Mouse (Mus musculus) cerebellum, postnatal 4 days (tissue): ENCODE results near the gene Trim25.

Experiments used
- DNase-seq, 2 experiments: peaks; one replicate each; pipeline ENCODE4 v3.0.0; 2022; ENCODE audit warnings: low spot score in 2 of 2, mixed read lengths in 1 of 2

Trim25 gene

DNA sequence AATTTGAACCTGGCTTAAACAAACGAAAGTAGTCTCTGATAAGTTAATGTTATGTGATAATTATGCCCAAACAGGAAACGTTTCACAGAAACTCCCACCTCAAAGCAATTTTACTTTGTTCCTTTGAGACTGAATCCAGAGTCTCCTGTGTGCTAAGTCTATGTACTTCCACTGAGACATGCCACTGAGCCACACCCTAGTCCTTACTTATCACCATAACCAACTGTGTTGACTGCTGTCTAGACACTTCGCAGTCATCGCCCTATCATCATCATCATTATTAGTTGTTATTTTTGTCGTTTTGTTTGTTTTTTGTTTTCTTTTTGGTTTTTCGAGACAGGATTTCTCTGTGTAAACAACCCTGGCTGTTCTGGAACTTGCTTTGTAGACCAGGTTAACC lies 65.1 kb downstream of the Trim25 start:
- DNase-seq, result no peak

DNA sequence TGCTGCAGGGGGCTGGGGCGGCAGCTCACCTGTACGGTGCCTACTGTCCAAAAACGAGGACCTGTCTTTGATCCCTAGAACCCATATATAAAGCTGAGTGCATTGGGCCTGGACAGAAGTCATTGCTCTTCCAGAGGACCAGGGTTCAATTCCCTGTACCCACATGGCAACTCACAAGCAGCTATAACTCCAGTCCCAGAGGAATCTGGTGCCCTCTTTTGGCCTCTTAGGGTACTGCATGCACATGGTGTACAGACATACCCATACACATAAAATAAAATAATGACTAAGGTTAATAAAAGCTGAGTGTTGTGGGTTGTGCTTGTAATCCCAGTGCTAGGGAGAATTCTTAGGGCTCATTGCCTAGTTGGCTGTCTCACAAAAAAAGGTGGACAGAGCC lies 66.1 kb downstream of the Trim25 start:
- DNase-seq, result no peak

DNA sequence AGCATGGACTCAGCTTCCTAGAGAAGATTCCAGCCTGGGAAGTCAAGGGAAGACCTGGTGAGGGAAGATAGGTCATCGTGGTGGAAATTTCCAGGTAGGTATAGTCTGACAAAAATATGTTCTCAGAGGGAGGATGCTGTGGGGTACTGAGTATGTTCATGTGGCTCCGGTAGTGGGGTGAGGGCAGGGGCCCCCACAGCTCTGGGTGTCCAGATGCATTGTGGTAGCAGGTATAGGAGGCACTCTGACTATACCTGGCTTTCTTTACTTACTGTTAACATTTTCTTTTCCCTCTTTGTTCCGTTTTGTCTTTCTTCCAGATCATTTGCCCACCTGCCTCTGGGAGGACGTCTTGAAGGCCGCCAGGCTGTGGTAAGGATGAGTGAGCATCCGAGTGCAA lies 67.0 kb downstream of the Trim25 start:
- DNase-seq, result no peak

DNA sequence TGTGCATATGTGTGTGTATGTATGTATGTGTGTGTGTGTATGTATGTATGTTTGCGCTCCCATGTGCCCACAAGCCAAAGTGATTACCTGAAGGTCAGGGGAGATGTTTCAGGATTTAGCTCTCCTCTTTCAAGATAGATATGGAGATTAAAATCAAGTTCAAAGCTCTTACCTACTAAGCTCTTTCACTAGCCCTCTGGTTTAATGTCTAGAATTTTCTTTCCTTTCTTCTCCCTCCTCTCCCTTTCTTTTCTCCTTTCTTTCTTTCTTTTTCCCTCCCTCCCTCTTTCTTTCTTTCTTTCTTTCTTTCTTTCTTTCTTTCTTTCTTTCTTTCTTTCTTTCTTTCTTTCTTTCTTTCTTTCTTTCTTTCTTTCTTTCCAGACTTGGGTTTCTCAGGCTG lies 67.6 kb downstream of the Trim25 start, which contains the start of gene Dgke:
TSS of gene Dgke (minus strand) at position 101 of the 400 bp plus-strand sequence.
- DNase-seq, result no peak

DNA sequence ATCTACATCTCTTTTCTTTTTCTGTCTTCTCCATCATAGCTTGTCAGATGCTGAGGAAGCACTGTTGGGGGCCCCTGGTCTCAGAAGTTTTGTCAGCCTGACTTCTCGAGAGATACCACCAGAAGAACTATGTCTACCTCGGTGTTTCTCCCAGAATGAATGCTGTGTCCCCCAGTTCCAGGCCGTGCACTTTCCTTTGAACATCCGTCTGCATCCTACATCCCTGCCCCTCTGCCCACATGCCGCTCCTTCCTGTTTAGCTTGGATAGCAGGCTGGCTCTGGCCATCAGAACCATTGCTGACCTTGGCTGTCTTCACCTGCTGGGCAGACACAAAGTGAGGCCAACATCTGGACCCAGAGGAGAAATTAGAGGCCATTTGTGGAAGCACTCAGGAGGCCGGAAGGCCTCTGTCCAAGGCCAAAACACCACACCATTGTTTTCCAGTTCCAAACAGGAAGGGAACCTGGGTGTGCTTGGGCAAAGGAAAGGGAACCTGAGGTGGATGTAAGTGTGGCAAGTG lies 68.2 kb downstream of the Trim25 start:
- no peak for DNase-seq

DNA sequence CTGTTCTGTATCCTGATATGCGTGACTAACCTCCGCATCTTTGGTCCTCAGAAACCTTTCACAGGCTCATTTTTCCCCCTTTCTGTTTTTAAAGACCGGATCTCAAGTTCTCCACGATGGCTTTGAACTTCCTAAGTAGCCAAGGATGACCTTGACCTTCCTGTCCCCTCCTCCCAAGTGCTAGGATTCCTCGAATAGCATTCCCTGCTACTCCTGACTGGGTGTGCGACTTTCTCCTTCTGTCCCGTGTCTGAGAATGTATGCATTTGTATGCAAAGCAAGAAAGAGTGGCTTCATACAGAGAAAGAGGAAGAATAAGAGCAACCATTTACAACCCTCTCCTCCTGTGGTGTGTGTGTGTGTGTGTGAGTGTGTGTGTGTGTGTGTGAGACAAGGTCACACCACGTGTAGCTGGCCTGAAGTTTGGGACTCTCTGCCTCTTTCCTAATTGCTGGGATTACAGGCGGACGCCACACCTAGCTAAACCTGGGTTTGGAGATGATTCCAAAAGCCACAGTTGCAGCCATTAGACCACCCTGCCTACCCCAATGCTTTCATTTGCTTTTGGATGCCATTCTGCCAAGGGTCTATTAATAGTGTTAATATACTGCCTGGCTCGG lies 68.8 kb downstream of the Trim25 start:
- DNase-seq, result no peak

DNA sequence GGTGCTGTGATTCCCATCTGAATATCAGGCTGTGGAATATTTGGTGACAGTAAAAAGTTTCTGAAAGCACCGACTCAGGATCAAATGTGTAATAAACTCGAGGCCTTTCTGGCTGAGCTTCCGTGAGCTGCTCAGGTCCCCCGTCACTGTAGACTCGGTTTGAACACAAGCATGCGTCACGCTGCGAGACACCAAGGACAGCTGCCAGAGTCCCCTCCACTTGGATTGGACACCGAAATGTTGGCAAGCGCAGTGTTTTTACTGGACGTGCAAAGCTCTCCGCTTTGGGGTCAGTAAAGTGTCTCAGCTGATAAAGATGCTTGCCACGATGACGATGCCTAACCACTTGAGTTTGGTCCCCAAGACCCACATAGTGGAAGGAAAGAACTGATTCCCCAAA lies 69.5 kb downstream of the Trim25 start:
- DNase-seq, result no peak

DNA sequence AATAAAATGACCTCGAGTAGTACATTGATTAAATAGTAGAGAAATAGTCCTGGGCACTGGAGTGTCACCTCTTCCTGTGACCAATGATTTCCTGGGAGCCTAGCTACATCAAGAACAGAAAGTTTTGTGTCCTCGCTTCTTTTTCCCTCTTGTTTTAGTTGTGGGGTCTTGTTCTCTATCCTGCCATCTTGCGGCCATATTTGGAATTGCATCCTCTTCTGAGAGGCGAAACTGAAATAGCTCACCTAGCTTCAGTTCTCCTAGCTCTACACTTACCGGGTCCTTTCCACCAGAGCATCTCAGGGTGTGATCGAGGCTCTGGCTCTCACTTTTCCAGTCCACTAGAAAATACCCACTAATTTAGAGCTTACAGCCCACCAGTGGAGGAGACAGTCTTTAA lies 70.1 kb downstream of the Trim25 start:
- peak in 1 of 2 experiments; percentile 61 for DNase-seq
